Mouse (Mus musculus): ENCODE measurements around the gene Nfam1. TPM values are rescaled to one million over a fixed set of nuclear protein-coding genes. Genes with fewer than 3 reads are reported as not detected.
A peak's percentile ranks its signal among the peaks of the same experiment; 100 is the strongest.

Gene Nfam1
- total RNA-seq, 1 experiment from 2014 or later, result 19.2 TPM

DNA sequence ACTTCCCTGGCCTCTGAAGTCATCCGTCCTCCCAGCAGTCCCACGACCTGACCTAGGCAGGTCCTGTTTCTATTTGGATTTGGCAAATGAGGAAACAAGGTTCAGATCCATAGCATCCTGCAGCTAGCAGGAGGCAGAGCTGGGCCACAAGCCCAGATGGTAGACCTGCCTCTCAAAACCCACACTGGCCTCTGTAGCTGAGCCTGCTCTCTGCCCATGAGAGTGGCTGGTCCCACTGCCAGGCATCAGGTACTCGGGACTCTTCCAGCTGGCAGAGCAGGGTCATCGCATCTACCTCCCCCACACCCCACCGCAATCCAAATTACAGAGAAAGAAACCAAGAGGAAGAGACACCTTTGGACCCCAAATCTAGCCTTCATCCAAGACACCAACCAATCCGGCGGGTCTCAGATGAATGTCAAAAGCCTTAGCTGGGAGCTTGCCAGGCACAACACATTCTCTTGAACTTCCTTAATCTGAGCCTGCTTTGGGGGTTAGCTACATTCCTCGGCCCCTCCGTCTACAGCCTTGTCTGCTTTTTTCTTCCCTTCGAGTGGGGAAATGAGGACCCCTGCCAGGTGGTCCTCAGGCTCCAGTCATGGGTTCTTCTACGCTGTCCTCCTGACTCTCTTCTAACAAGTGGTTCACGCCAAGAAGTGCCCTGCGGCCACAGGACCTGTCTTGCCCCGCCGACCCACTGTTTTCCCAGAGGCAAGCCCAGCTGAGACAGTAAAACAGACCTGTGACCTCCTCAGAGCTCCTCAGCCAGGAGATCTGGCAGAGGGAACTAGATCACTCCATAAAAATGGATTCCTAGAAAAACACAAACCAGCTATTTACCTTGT lies 51.2 kb downstream of the Nfam1 start:
- ATAC-seq (replicated peaks in 1 of 2; ENCODE audit: insufficient read depth in 1 of 2, low FRiP score in 2 of 2, low TSS enrichment in 1 of 2, low read depth in 1 of 2, poor library complexity in 2 of 2, severe bottlenecking in 2 of 2), result 0 out of 4 replicates have a peak, but pooled peaks of 1 of the 2 experiments have one; percentile 37

DNA sequence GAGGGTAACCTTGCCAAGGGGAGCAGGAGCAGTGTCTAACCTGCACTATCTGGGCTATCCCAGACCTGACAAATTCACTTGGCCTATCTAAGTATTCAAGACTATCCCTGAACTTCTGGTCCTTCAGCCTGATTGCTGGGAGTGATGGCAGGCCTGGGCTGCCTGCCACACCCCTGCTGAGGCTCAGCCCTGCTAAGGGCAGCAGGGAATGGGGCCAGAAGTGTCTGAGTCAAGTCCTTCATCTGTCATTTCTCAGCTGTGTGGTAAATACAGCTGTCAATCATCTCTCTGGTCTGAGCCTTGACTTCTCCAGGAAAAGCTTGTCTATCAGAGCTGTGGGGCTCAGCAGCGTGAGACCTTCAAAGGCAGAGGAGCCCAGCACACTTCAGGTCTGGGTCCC lies 53.6 kb downstream of the Nfam1 start:
- ATAC-seq (replicated peaks in 1 of 2; ENCODE audit: insufficient read depth in 1 of 2, low FRiP score in 2 of 2, low TSS enrichment in 1 of 2, low read depth in 1 of 2, poor library complexity in 2 of 2, severe bottlenecking in 2 of 2), result no peak

DNA sequence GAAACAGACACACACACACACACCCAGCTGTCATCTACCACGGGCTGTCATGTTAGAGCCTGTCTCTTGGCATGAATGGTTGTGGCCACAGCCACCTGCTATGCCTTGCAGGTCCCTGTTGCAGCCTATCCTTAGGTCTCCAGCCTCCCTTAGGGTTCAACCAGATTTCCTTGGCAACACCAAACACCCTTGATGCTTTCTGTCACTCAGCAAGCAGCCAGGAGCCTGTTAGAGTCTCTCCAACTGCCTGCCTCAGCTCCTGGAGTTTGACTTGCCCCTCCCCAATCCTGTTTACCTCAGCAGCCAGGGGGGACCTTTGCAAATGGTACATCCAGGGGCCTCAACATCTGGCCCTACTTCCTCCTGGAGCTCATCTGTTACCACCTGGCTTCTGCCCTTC lies 58.6 kb downstream of the Nfam1 start:
- no peak for ATAC-seq (replicated peaks in 1 of 2; ENCODE audit: insufficient read depth in 1 of 2, low FRiP score in 2 of 2, low TSS enrichment in 1 of 2, low read depth in 1 of 2, poor library complexity in 2 of 2, severe bottlenecking in 2 of 2)

DNA sequence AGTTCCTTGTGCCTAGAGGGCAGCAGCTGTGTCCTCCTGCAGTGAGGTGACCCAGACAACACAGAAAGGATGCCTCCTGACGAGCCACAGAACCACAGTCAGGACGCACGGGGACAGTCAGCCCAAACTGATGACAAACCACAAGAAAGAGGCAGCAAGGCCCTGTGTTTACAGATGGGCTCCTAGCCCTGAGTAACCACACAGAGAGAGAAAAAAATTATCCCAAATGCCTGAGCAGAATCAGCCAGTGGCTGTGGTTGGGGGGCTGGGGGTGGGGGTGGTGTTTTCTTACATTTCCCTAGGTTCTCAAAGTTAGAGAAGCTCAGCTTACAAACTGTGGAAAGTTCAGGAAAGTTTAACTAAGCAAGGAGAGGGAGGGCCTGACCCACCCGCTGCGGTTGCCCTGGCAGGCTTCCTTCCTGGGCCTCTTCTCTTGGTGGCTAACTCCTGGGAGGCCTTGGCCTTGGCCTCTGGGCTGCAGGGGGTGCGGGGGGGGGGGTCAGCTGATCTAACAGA lies 63.8 kb downstream of the Nfam1 start:
- peak; percentile 69 to 74 for ATAC-seq (replicated peaks in 1 of 2; ENCODE audit: insufficient read depth in 1 of 2, low FRiP score in 2 of 2, low TSS enrichment in 1 of 2, low read depth in 1 of 2, poor library complexity in 2 of 2, severe bottlenecking in 2 of 2)

DNA sequence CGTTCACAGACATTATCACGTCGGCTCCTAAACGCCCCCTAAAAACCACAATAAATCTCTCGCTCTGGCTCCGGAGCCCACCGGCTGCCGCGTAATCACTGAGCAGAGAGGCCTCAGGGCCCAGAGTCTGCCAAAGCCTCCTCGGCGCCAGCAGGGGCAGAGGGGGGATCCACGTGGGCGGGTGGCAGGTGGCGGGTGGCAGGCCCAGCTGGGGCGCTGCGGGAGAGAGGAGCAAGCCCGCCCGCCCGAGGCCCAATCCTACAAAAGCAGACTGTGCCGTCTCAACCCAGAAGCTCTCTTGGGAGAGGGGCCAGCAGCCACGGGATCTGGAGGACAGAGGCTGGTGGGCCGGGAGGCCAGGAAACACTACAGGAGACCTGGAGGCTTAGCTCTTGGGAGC lies 64.7 kb downstream of the Nfam1 start:
- no peak for ATAC-seq (replicated peaks in 1 of 2; ENCODE audit: insufficient read depth in 1 of 2, low FRiP score in 2 of 2, low TSS enrichment in 1 of 2, low read depth in 1 of 2, poor library complexity in 2 of 2, severe bottlenecking in 2 of 2)

DNA sequence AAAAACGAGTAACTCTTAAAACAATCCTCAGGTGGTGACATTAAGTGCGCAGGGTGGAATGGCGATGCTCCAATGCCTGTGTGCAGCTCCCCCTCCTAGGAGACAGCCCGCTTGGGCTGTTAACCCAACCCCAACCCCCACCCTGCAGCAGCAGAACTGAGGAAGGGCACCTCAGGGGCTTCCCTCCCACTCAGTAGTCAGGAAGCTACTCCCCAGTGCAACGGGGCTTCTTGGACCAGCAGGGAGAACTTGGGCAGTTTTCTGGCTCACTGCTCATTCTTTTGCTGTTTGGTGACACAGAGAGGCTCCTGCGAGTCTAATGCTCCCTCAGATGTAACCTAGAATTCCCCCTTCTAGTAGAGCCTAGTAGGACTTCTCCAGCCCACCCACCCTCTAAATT lies 65.2 kb downstream of the Nfam1 start:
- ATAC-seq (replicated peaks in 1 of 2; ENCODE audit: insufficient read depth in 1 of 2, low FRiP score in 2 of 2, low TSS enrichment in 1 of 2, low read depth in 1 of 2, poor library complexity in 2 of 2, severe bottlenecking in 2 of 2), result no peak

DNA sequence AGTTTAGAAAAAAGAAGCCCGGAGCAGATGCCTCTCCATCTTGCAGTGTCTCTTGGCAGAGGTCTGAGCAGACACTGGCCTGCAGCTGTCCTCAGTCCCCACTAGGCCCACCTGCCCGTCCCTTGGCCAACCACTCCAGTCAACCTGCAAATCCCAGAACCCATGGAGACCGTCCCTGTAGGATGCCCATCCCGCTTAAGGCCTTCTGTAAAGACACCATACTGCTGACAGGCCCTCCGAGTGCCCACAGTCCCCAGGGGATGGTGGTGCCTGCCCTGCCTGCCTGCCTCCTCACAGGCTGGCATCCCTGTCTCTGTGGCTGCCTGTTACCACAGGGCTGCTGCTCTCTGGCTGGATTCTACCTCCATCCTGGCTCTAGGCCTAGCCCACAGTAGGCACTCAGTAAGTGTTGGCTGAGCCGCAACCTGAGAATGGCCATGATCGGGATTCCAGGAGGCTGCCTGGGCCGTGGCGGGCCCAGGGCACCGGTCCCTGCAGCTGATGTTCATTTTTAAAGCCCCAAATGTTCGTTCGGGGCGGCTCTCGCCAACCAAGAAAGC lies 68.8 kb downstream of the Nfam1 start:
- ATAC-seq (replicated peaks in 1 of 2; ENCODE audit: insufficient read depth in 1 of 2, low FRiP score in 2 of 2, low TSS enrichment in 1 of 2, low read depth in 1 of 2, poor library complexity in 2 of 2, severe bottlenecking in 2 of 2), result no peak

DNA sequence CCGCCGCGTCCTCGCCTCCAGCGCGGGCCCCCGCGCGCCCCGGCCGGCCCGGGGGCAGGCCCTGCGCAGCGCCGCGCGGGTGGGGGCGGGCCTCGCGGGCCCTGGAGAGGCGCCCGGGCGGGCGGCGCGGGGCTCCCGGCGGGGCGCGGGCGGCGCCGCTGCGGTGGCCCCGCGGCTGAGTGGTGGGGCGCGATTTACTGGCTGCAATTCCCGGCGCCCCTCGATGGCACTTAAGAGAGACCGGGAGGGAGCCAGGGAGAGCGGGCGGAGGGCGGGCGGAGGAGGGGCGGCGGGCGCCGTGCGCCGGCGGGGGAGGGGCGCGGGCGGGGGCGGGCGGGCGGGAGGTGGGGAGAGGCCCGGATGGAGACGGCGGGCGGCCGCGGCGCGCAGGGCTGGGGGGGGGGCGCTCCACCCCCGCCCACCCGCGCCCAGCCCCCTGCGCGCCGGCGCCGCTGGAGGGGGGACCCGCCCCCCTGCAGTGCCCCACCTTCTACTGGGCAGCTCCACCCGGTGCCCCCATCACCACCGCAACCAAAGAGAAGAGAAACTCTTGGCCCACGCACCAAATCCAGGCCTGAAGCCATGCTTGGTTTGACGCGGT lies 69.5 kb downstream of the Nfam1 start:
- no peak for ATAC-seq (replicated peaks in 1 of 2; ENCODE audit: insufficient read depth in 1 of 2, low FRiP score in 2 of 2, low TSS enrichment in 1 of 2, low read depth in 1 of 2, poor library complexity in 2 of 2, severe bottlenecking in 2 of 2)

DNA sequence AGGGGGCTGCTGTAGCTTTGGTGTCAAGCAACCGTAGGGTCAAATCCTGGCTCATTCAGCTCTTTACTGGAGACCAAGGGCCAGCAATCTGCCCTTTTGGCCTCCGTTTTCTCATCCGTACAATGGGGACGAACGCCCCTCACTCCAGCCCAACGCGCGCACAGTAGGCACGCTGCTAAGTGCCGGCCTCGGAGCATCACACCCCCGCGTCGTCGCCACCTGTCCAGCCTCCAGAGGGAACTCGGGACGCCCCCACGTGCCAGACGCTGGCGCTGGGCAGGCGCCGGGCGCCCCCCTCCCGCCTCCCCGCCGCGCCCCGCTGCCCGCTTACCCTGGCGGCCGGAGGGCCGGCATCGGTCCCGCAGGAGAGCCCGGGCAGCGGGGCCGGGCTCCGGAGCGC lies 70.0 kb downstream of the Nfam1 start:
- ATAC-seq (replicated peaks in 1 of 2; ENCODE audit: insufficient read depth in 1 of 2, low FRiP score in 2 of 2, low TSS enrichment in 1 of 2, low read depth in 1 of 2, poor library complexity in 2 of 2, severe bottlenecking in 2 of 2), result no peak

DNA sequence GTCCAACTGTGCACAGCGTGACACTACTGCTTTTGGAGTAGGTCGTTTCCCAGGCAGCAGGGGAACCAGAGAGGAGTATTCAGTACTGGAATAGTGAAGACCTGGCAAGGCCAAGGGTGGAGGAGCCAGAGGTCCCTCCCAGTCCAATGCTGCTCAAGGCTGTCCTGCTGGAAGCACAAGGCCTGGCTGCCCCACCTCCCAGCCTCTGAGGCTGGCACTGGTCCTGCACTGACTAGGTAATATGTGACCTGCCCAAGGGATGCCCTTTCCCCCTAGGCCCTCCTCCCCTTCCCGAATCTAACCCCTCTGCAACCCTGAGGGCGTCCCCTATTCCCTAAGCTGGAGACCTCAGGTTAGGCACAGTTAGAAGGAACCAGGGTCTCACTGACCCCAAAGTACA lies 70.6 kb downstream of the Nfam1 start:
- ATAC-seq (replicated peaks in 1 of 2; ENCODE audit: insufficient read depth in 1 of 2, low FRiP score in 2 of 2, low TSS enrichment in 1 of 2, low read depth in 1 of 2, poor library complexity in 2 of 2, severe bottlenecking in 2 of 2), result no peak

DNA sequence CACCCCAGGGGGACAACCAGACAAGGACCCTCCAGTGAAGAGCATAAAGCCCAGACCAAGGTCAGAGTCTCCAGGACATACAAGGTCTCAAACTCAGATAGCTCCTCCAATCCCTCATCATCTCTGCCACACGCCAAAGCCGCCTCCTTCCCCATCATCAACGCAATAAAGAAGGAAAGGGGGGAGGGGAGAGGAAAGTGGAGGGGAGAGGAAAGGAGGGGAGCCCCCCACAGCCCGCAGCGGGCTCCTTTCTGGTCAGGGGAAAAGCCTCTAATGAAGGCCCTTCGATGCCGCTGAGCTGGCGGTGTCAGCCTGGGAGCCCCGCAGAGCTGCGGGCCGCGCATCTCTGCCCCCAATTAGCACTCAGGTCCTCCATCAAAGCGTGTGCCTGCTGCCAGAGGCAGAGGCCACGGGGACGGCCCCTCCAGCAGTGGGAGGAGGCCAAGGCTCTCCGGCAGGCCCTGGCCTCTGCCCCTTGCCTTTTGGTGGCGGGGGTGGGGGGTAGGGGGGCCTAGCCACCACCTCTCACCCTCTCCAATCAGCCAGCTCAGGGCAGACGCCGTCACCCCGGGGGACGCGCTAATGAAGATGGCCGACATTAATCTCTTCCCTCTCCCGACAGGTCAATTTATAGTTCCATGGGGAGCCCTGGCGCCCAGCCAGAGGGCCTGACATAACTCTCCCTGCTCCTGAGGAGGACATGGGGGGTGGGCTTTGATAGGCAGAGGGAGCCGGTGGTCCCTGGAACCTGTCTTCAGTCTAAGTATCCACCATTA lies 72.1 kb downstream of the Nfam1 start:
- ATAC-seq (replicated peaks in 1 of 2; ENCODE audit: insufficient read depth in 1 of 2, low FRiP score in 2 of 2, low TSS enrichment in 1 of 2, low read depth in 1 of 2, poor library complexity in 2 of 2, severe bottlenecking in 2 of 2), result no peak

DNA sequence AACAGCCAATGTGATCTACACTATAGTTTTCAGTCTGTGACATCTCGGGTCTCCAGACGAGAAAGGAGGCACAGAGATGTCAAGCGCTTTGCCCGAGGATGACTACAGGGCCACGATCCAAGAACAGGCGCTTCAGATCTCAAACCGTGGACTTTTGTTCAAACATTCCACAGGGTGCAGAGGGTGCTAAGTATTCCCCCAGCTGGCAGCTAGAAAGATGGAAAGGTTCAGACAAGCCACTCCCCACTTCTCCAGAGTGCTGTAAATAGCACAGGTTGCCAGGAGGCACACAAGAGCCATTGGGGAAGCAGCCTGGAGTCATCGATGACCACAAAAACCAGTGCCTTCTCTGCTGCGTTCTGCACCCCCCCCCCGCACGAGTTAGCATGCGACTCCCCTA lies 74.0 kb downstream of the Nfam1 start:
- 0 out of 4 replicates have a peak, but pooled peaks of 1 of the 2 experiments have one; percentile 12 for ATAC-seq (replicated peaks in 1 of 2; ENCODE audit: insufficient read depth in 1 of 2, low FRiP score in 2 of 2, low TSS enrichment in 1 of 2, low read depth in 1 of 2, poor library complexity in 2 of 2, severe bottlenecking in 2 of 2)

DNA sequence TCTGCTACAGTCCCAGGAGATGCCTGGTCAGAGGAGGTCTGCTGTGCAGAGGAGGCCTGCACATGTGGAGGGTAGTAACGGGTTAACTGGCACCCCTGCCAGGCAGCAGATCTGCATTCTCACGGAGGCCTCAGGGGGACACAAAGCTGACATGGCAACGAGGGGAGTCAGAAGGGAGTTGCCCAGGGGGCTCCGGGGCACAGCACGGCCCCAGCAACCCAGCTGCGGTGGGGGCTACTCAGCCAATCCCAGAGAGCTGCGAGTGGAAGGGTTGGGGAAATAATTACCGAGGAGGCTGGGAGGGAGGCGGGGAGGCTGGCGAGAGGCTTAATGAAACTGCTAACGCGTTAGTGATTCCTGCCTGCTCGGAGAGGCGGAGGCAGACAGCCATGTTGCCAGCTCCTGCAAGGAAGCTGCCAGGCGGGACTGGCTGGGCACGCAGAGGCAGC lies 74.8 kb downstream of the Nfam1 start:
- peak; percentile 53 to 60 for ATAC-seq (replicated peaks in 1 of 2; ENCODE audit: insufficient read depth in 1 of 2, low FRiP score in 2 of 2, low TSS enrichment in 1 of 2, low read depth in 1 of 2, poor library complexity in 2 of 2, severe bottlenecking in 2 of 2)

DNA sequence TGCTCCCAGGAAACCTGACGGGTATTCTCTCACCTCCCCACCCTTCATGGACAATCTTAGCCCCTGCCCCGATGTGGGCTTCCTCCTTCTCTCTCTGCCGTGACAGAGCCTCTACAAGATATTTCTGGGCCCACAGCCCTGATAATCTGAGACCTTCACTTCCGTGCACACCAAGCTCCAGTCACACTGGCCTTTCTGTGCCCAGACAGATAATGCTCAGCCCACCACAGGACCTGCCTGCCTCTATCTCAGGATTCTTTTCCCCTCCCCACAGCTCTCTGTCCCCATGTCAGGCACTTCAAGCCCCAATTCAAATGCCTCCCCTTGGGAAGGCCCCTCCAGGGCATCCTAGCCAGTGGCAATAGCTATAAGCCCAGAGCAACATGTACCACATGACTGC lies 76.4 kb downstream of the Nfam1 start:
- no peak for ATAC-seq (replicated peaks in 1 of 2; ENCODE audit: insufficient read depth in 1 of 2, low FRiP score in 2 of 2, low TSS enrichment in 1 of 2, low read depth in 1 of 2, poor library complexity in 2 of 2, severe bottlenecking in 2 of 2)

DNA sequence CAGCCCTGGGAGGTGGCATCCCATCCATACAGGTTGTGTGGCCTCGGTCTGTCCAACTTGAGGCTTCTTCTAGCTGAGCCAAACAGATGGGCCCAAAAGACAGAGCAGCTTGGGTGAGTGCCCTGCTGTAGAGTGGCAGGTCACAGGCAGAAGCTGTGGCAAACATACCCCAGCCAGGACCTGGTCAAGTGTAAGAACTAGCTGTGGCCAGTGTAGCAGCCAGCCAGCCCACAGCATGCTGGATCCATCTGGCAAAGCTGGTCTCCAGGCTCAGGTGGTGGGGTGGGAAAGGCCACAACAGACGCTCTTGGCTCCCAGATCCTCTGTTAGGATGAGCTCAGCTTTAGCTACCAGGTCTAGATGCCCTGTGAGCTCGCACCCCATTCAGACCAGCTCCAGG lies 76.8 kb downstream of the Nfam1 start:
- no peak for ATAC-seq (replicated peaks in 1 of 2; ENCODE audit: insufficient read depth in 1 of 2, low FRiP score in 2 of 2, low TSS enrichment in 1 of 2, low read depth in 1 of 2, poor library complexity in 2 of 2, severe bottlenecking in 2 of 2)

DNA sequence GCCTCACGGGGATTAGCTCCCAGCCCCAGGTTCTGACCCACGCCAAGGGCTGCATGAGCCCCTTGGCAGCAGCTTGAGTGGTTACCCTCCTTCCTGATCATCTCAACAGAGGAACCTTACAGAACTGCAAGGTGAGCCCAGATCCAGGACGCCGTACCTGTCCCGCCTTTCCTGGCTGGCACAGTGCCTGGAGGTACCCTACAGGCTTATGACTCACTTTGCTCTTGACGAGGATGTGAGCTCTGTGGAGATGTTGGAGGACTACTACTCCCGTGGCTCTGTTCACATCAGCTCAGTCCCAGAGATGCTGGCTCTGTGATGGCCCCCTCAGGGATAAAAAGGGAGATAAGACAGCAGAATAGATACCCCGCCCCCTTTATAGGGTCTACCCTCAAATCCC lies 77.8 kb downstream of the Nfam1 start:
- ATAC-seq (replicated peaks in 1 of 2; ENCODE audit: insufficient read depth in 1 of 2, low FRiP score in 2 of 2, low TSS enrichment in 1 of 2, low read depth in 1 of 2, poor library complexity in 2 of 2, severe bottlenecking in 2 of 2), result no peak

DNA sequence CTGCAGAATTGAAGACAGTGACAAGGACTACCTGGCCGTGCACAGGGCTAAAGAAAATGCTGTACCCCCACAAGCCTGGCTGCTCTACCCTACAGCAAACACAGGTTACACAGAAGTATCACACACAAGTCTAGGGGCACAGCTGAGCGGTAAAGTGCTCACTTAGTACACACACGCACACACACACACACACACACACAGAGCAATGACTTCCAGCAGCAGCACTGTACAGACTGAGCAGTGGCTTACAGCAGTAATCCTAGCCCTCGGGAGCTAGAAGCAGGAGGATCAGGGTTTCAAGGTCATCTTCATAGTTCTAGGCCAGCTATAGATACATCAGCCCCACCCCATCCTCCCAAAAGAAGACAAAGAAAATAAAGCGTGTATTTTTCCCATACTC lies 79.1 kb downstream of the Nfam1 start:
- ATAC-seq (replicated peaks in 1 of 2; ENCODE audit: insufficient read depth in 1 of 2, low FRiP score in 2 of 2, low TSS enrichment in 1 of 2, low read depth in 1 of 2, poor library complexity in 2 of 2, severe bottlenecking in 2 of 2), result no peak

DNA sequence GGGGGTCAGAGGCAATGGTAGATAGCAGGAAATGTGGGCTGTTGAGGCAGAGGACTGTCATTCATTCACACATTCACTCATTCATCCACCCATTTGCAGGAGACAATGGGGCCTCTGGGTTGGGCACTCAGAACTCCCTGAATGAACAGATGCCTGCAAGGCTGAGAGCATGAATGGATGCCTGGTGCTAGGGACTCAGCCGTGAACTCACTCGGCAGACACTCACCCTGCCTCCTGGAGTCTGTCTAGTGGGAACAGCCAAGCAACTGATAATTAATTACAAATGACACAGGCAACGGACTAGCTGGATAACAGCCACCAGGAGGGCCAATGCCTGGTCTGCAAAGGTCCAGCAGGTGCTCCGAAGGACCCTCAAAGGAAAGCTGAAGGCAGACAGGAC lies 80.0 kb downstream of the Nfam1 start:
- ATAC-seq (replicated peaks in 1 of 2; ENCODE audit: insufficient read depth in 1 of 2, low FRiP score in 2 of 2, low TSS enrichment in 1 of 2, low read depth in 1 of 2, poor library complexity in 2 of 2, severe bottlenecking in 2 of 2), result no peak
